Mouse (Mus musculus): ENCODE measurements around the gene Akain1. TPM values are rescaled to one million over a fixed set of nuclear protein-coding genes. Genes with fewer than 3 reads are reported as not detected.

The Akain1 gene
- polyA plus RNA-seq, 1 experiment from 2014 or later = not detected

- Histone ChIP-seq H3K36me3 (ENCODE audit: control insufficient read depth, insufficient read depth, low read length) (no peaks in the 10 kb centered on the region), H3K4me2 (ENCODE audit: low read depth, low read length) (no peak overlapping the region), H3K9ac (ENCODE audit: low read depth, low read length) (no peak overlapping the region), H3K27me3 (replicated peaks; ENCODE audit: control insufficient read depth, insufficient read depth, low read length) (peaks cover 3% of the 10 kb centered on the region; the same call in 1 of the 2 replicates), H3K9me3 (ENCODE audit: control insufficient read depth, low read length) (no peaks in the 10 kb centered on the region), H3K4me1 (ENCODE audit: control insufficient read depth, insufficient read depth, low read length) (no peaks in the 10 kb centered on the region), H3K27ac (replicated peaks; ENCODE audit: low read depth, low read length) (no peak overlapping the region), H3K4me3 (ENCODE audit: low read depth, low read length) (no peak overlapping the region)
- DNase-seq (ENCODE audit: low spot score) = no peak
- WGBS = 42% methylated on average over 10 of the region's 10 CpGs
- no peak for ATAC-seq (ENCODE audit: low read depth)
Measured at GRCm38 (mm10) chr17:69471171-69471570, 32.0 kb downstream of the Akain1 start.

- WGBS = 66% methylated on average over 9 of the region's 9 CpGs
- H3K27me3 ChIP-seq (replicated peaks; ENCODE audit: control insufficient read depth, insufficient read depth, low read length) = peaks cover 3% of the 10 kb centered on the region; the same call in 1 of the 2 replicates
- DNase-seq (ENCODE audit: low spot score) (no peak), ATAC-seq (ENCODE audit: low read depth) (no peak)
- no peak overlapping the region for H3K4me2 ChIP-seq (ENCODE audit: low read depth, low read length)
- no peaks in the 10 kb centered on the region for H3K36me3 ChIP-seq (ENCODE audit: control insufficient read depth, insufficient read depth, low read length)
- H3K4me3 ChIP-seq (ENCODE audit: low read depth, low read length) = no peak overlapping the region
- no peaks in the 10 kb centered on the region for H3K9me3 ChIP-seq (ENCODE audit: control insufficient read depth, low read length)
- H3K27ac ChIP-seq (replicated peaks; ENCODE audit: low read depth, low read length) = no peak overlapping the region
- H3K4me1 ChIP-seq (ENCODE audit: control insufficient read depth, insufficient read depth, low read length) = no peaks in the 10 kb centered on the region
- no peak overlapping the region for H3K9ac ChIP-seq (ENCODE audit: low read depth, low read length)
Measured at GRCm38 (mm10) chr17:69472401-69472800, 33.3 kb downstream of the Akain1 start.

- ATAC-seq (ENCODE audit: low read depth) = no peak
- H3K27ac ChIP-seq (replicated peaks; ENCODE audit: low read depth, low read length) = no peak overlapping the region
- WGBS = 82% methylated on average over 4 of the region's 4 CpGs
- no peak overlapping the region for H3K4me2 ChIP-seq (ENCODE audit: low read depth, low read length)
- no peak overlapping the region for H3K4me3 ChIP-seq (ENCODE audit: low read depth, low read length)
- no peaks in the 10 kb centered on the region for H3K4me1 ChIP-seq (ENCODE audit: control insufficient read depth, insufficient read depth, low read length)
- H3K9me3 ChIP-seq (ENCODE audit: control insufficient read depth, low read length) = no peaks in the 10 kb centered on the region
- H3K9ac ChIP-seq (ENCODE audit: low read depth, low read length) = no peak overlapping the region
- peaks cover 3% of the 10 kb centered on the region; the same call in 1 of the 2 replicates for H3K27me3 ChIP-seq (replicated peaks; ENCODE audit: control insufficient read depth, insufficient read depth, low read length)
- H3K36me3 ChIP-seq (ENCODE audit: control insufficient read depth, insufficient read depth, low read length) = no peaks in the 10 kb centered on the region
- no peak for DNase-seq (ENCODE audit: low spot score)
Measured at GRCm38 (mm10) chr17:69474084-69474483, 35.0 kb downstream of the Akain1 start.

- Histone ChIP-seq H3K9ac (ENCODE audit: low read depth, low read length) (peak overlapping the region; percentile 61), H3K9me3 (ENCODE audit: control insufficient read depth, low read length) (no peaks in the 10 kb centered on the region), H3K4me2 (ENCODE audit: low read depth, low read length) (peak overlapping the region; percentile 60), H3K4me3 (ENCODE audit: low read depth, low read length) (peak overlapping the region; percentile 44), H3K4me1 (ENCODE audit: control insufficient read depth, insufficient read depth, low read length) (no peaks in the 10 kb centered on the region), H3K27ac (replicated peaks; ENCODE audit: low read depth, low read length) (no peak overlapping the region), H3K36me3 (ENCODE audit: control insufficient read depth, insufficient read depth, low read length) (no peaks in the 10 kb centered on the region), H3K27me3 (replicated peaks; ENCODE audit: control insufficient read depth, insufficient read depth, low read length) (peaks cover 3% of the 10 kb centered on the region; the same call in 1 of the 2 replicates)
- ATAC-seq (ENCODE audit: low read depth) (peak; percentile 93), DNase-seq (ENCODE audit: low spot score) (peak; percentile 51)
- WGBS = 0% methylated on average over 12 of the region's 20 CpGs
Measured at GRCm38 (mm10) chr17:69475423-69475822, 36.3 kb downstream of the Akain1 start.

GRCm38 (mm10) chr17:69477526-69477925 is 38.4 kb downstream of the Akain1 start:
- no peak overlapping the region for H3K27ac ChIP-seq (replicated peaks; ENCODE audit: low read depth, low read length)
- no peak overlapping the region for H3K9ac ChIP-seq (ENCODE audit: low read depth, low read length)
- WGBS = 8% methylated on average over 2 of the region's 2 CpGs
- peaks cover 3% of the 10 kb centered on the region; the same call in 1 of the 2 replicates for H3K27me3 ChIP-seq (replicated peaks; ENCODE audit: control insufficient read depth, insufficient read depth, low read length)
- DNase-seq (ENCODE audit: low spot score) = no peak
- no peaks in the 10 kb centered on the region for H3K36me3 ChIP-seq (ENCODE audit: control insufficient read depth, insufficient read depth, low read length)
- H3K9me3 ChIP-seq (ENCODE audit: control insufficient read depth, low read length) = no peaks in the 10 kb centered on the region
- H3K4me1 ChIP-seq (ENCODE audit: control insufficient read depth, insufficient read depth, low read length) = no peaks in the 10 kb centered on the region
- H3K4me2 ChIP-seq (ENCODE audit: low read depth, low read length) = no peak overlapping the region
- no peak overlapping the region for H3K4me3 ChIP-seq (ENCODE audit: low read depth, low read length)
- ATAC-seq (ENCODE audit: low read depth) = no peak

GRCm38 (mm10) chr17:69479261-69479660 is 40.1 kb downstream of the Akain1 start:
- H3K9me3 ChIP-seq (ENCODE audit: control insufficient read depth, low read length) = no peaks in the 10 kb centered on the region
- ATAC-seq (ENCODE audit: low read depth) (no peak), DNase-seq (ENCODE audit: low spot score) (no peak)
- WGBS = 79% methylated on average over 4 of the region's 4 CpGs
- H3K27me3 ChIP-seq (replicated peaks; ENCODE audit: control insufficient read depth, insufficient read depth, low read length) = no peaks in the 10 kb centered on the region
- no peak overlapping the region for H3K9ac ChIP-seq (ENCODE audit: low read depth, low read length)
- no peak overlapping the region for H3K4me3 ChIP-seq (ENCODE audit: low read depth, low read length)
- no peaks in the 10 kb centered on the region for H3K36me3 ChIP-seq (ENCODE audit: control insufficient read depth, insufficient read depth, low read length)
- H3K4me2 ChIP-seq (ENCODE audit: low read depth, low read length) = no peak overlapping the region
- no peak overlapping the region for H3K27ac ChIP-seq (replicated peaks; ENCODE audit: low read depth, low read length)
- no peaks in the 10 kb centered on the region for H3K4me1 ChIP-seq (ENCODE audit: control insufficient read depth, insufficient read depth, low read length)

- DNase-seq (ENCODE audit: low spot score) (no peak), ATAC-seq (ENCODE audit: low read depth) (no peak)
- Histone ChIP-seq H3K9ac (ENCODE audit: low read depth, low read length) (no peak overlapping the region), H3K27me3 (replicated peaks; ENCODE audit: control insufficient read depth, insufficient read depth, low read length) (no peaks in the 10 kb centered on the region), H3K27ac (replicated peaks; ENCODE audit: low read depth, low read length) (no peak overlapping the region), H3K36me3 (ENCODE audit: control insufficient read depth, insufficient read depth, low read length) (no peaks in the 10 kb centered on the region), H3K9me3 (ENCODE audit: control insufficient read depth, low read length) (no peaks in the 10 kb centered on the region), H3K4me2 (ENCODE audit: low read depth, low read length) (no peak overlapping the region), H3K4me1 (ENCODE audit: control insufficient read depth, insufficient read depth, low read length) (no peaks in the 10 kb centered on the region), H3K4me3 (ENCODE audit: low read depth, low read length) (no peak overlapping the region)
- 81% methylated on average over 12 of the region's 12 CpGs for WGBS
Measured at GRCm38 (mm10) chr17:69487116-69487515, 48.0 kb downstream of the Akain1 start.

GRCm38 (mm10) chr17:69487884-69488283 is 48.8 kb downstream of the Akain1 start:
- DNase-seq (ENCODE audit: low spot score) = no peak
- H3K36me3 ChIP-seq (ENCODE audit: control insufficient read depth, insufficient read depth, low read length) = no peaks in the 10 kb centered on the region
- H3K9me3 ChIP-seq (ENCODE audit: control insufficient read depth, low read length) = no peaks in the 10 kb centered on the region
- H3K9ac ChIP-seq (ENCODE audit: low read depth, low read length) = no peak overlapping the region
- H3K27ac ChIP-seq (replicated peaks; ENCODE audit: low read depth, low read length) = no peak overlapping the region
- no peak overlapping the region for H3K4me2 ChIP-seq (ENCODE audit: low read depth, low read length)
- H3K4me3 ChIP-seq (ENCODE audit: low read depth, low read length) = no peak overlapping the region
- H3K27me3 ChIP-seq (replicated peaks; ENCODE audit: control insufficient read depth, insufficient read depth, low read length) = no peaks in the 10 kb centered on the region
- 93% methylated on average over 6 of the region's 6 CpGs for WGBS
- H3K4me1 ChIP-seq (ENCODE audit: control insufficient read depth, insufficient read depth, low read length) = no peaks in the 10 kb centered on the region
- no peak for ATAC-seq (ENCODE audit: low read depth)

GRCm38 (mm10) chr17:69488826-69489225 is 49.7 kb downstream of the Akain1 start:
- H3K9ac ChIP-seq (ENCODE audit: low read depth, low read length) = no peak overlapping the region
- H3K36me3 ChIP-seq (ENCODE audit: control insufficient read depth, insufficient read depth, low read length) = no peaks in the 10 kb centered on the region
- H3K4me1 ChIP-seq (ENCODE audit: control insufficient read depth, insufficient read depth, low read length) = no peaks in the 10 kb centered on the region
- H3K27me3 ChIP-seq (replicated peaks; ENCODE audit: control insufficient read depth, insufficient read depth, low read length) = no peaks in the 10 kb centered on the region
- H3K4me2 ChIP-seq (ENCODE audit: low read depth, low read length) = no peak overlapping the region
- H3K27ac ChIP-seq (replicated peaks; ENCODE audit: low read depth, low read length) = no peak overlapping the region
- WGBS = 86% methylated on average over 5 of the region's 5 CpGs
- no peak for DNase-seq (ENCODE audit: low spot score)
- no peak overlapping the region for H3K4me3 ChIP-seq (ENCODE audit: low read depth, low read length)
- H3K9me3 ChIP-seq (ENCODE audit: control insufficient read depth, low read length) = no peaks in the 10 kb centered on the region
- ATAC-seq (ENCODE audit: low read depth) = no peak
